ENCODE assay signal across 22 mouse cellular contexts in genomic region chr1:189345166-189345565, GRCm38 (mm10). TPM values are rescaled to one million over a fixed set of nuclear protein-coding genes. Genes with fewer than 3 reads are reported as not detected.
"Had no signal": no experiment of that assay in that cellular context is flagged by ENCODE, and none has a peak within 500 bp of the region (broad histone marks: within the 10 kb centered on the region; RNA-seq: fewer than 3 reads in every experiment).

No protein-coding gene starts in this region.

- H3K36me3 ChIP-seq: limb, embryonic 12.5 days; limb, embryonic 15.5 days; lung, embryonic 15.5 days; midbrain, embryonic 10.5 days; midbrain, embryonic 13.5 days; neural tube, embryonic 13.5 days had no signal

- H3K27ac ChIP-seq: limb, embryonic 12.5 days; limb, embryonic 15.5 days; liver, embryonic 14.5 days; lung, embryonic 15.5 days; midbrain, embryonic 10.5 days; midbrain, embryonic 13.5 days; neural tube, embryonic 13.5 days had no signal

- DNase-seq: kidney, adult 18-20 months; kidney, adult 9 months; kidney, postnatal 14 days; kidney, postnatal 4 days; liver, postnatal 0 days; lung, postnatal 10 days; lung, postnatal 36 days; retina, postnatal 1 day; thymus, adult 18-20 months; thymus, postnatal 14 days; thymus, postnatal 4 days had no signal

- H3K4me3 ChIP-seq: left cerebral cortex, adult 2 months; limb, embryonic 12.5 days; limb, embryonic 15.5 days; lung, embryonic 15.5 days; midbrain, embryonic 10.5 days; midbrain, embryonic 13.5 days; myocyte had no signal

RNA-seq across cellular contexts. Expression of gene Kcnk2, which starts 56.9 kb away (rescaled TPM):
- total RNA-seq: monocyte, adult 5-6 weeks; neutrophil, adult 5-6 weeks had no signal
- polyA plus RNA-seq: liver, postnatal 0 days had no signal
